8 mouse cellular contexts compared by ENCODE assay signal in the genomic region with DNA sequence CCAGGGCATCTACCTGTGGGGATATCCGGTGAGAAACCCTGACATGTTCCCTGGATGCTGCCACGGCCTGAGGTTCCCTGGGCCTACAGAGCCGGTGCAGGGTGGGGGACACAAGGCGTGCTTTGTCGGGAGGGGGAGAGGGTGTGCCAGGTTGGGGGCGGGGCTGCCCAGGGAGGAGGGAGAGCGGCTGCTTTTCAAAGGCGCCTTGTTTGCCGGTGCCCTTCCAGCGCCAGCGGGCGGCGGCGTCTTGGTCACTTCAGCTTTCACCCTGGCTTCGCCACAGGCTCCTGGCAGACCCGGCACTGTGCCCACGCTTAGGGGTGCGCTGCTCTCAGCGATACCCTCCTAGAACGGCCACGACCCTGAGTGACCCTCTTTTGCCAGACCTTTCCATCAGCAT. TPM values are rescaled to one million over a fixed set of nuclear protein-coding genes. Genes with fewer than 3 reads are reported as not detected.
DNase-seq lines count a peak whose midpoint lies in the region; ATAC-seq and TF ChIP-seq lines count a peak whose summit lies in the region.

No protein-coding gene starts in this region.

- 11% methylated on average over 20 of the region's 21 CpGs for WGBS in kidney, embryonic 16.5 days
- 8% methylated on average over 19 of the region's 21 CpGs for WGBS in forebrain, embryonic 15.5 days
- 8% methylated on average over 20 of the region's 21 CpGs for WGBS in neural tube, embryonic 12.5 days

- no peak overlapping the region for H3K27ac ChIP-seq in kidney, embryonic 16.5 days (ENCODE audit: low read length)
- 0 out of 2 replicates have a peak overlapping the region, but pooled peaks have one; percentile 11 for H3K27ac ChIP-seq in forebrain, embryonic 15.5 days (replicated peaks)
- H3K27ac ChIP-seq in left cerebral cortex, adult 2 months, result peak overlapping the region; percentile 74
- H3K27ac ChIP-seq in neural tube, embryonic 12.5 days, result no peak overlapping the region; the same call in 1 of the 2 replicates

- peaks cover 41% of the 10 kb centered on the region for H3K36me3 ChIP-seq in kidney, embryonic 16.5 days (ENCODE audit: insufficient read depth, low read length)
- H3K36me3 ChIP-seq in forebrain, embryonic 15.5 days, result peaks cover 36% of the 10 kb centered on the region
- H3K36me3 ChIP-seq in neural tube, embryonic 12.5 days, result peaks cover 42% of the 10 kb centered on the region

- TF ChIP-seq CTCF in left cerebral cortex, adult 2 months (IDR thresholded peaks at IDR 0.05), result no peak

- peak overlapping the region; percentile 58 for H3K4me2 ChIP-seq in kidney, embryonic 16.5 days (replicated peaks; ENCODE audit: low read depth, low read length)
- peak overlapping the region; percentile 66 for H3K4me2 ChIP-seq in forebrain, embryonic 15.5 days (replicated peaks)
- peak overlapping the region; percentile 65 for H3K4me2 ChIP-seq in neural tube, embryonic 12.5 days (replicated peaks)

- DNase-seq in kidney, adult 11 months, result no peak
- DNase-seq in cerebellum, postnatal 10 days, result peak; percentile 61 to 76
- DNase-seq in left cerebral cortex, adult 2 months (ENCODE audit: extremely low spot score in 1 of 2, low spot score in 2 of 2), result peak in 1 of 2 experiments; percentile 68
- DNase-seq in natural killer cell, adult 2 months (ENCODE audit: low spot score in 2 of 2), result no peak
- DNase-seq in adrenal gland, postnatal 25 days, result no peak

- H3K9ac ChIP-seq in kidney, embryonic 16.5 days (replicated peaks; ENCODE audit: low read length), result peak overlapping the region; percentile 50; the same call in 1 of the 2 replicates
- H3K9ac ChIP-seq in forebrain, embryonic 15.5 days (replicated peaks), result peak overlapping the region; percentile 33
- H3K9ac ChIP-seq in neural tube, embryonic 12.5 days, result peak overlapping the region; percentile 52

- intact Hi-C loops in left cerebral cortex, adult 2 months (cut with DNase I), result no loop called here

- no peak for ATAC-seq in kidney, embryonic 16.5 days (ENCODE audit: low FRiP score, low TSS enrichment)
- peak; percentile 41 for ATAC-seq in forebrain, embryonic 15.5 days (replicated peaks)
- peak; percentile 38; the same call in 1 of the 2 replicates for ATAC-seq in neural tube, embryonic 12.5 days (ENCODE audit: low FRiP score, low read depth)

- H3K9me3 ChIP-seq in kidney, embryonic 16.5 days (ENCODE audit: low read length), result no peaks in the 10 kb centered on the region
- no peaks in the 10 kb centered on the region for H3K9me3 ChIP-seq in forebrain, embryonic 15.5 days
- no peaks in the 10 kb centered on the region for H3K9me3 ChIP-seq in neural tube, embryonic 12.5 days

- peak overlapping the region; percentile 27 for H3K4me3 ChIP-seq in kidney, embryonic 16.5 days (ENCODE audit: low read length)
- peak overlapping the region; percentile 30 for H3K4me3 ChIP-seq in forebrain, embryonic 15.5 days
- peak overlapping the region; percentile 32 for H3K4me3 ChIP-seq in left cerebral cortex, adult 2 months
- H3K4me3 ChIP-seq in neural tube, embryonic 12.5 days, result peak overlapping the region; percentile 23; the same call in 1 of the 2 replicates

- peaks cover 34% of the 10 kb centered on the region for H3K4me1 ChIP-seq in kidney, embryonic 16.5 days (ENCODE audit: insufficient read depth, low read length)
- peaks cover 31% of the 10 kb centered on the region for H3K4me1 ChIP-seq in forebrain, embryonic 15.5 days
- peaks cover 41% of the 10 kb centered on the region for H3K4me1 ChIP-seq in neural tube, embryonic 12.5 days

- 0 out of 2 replicates have a peak, but pooled peaks cover 3% of the 10 kb centered on the region for H3K27me3 ChIP-seq in kidney, embryonic 16.5 days (ENCODE audit: insufficient read depth, low read length)
- no peaks in the 10 kb centered on the region for H3K27me3 ChIP-seq in forebrain, embryonic 15.5 days
- H3K27me3 ChIP-seq in neural tube, embryonic 12.5 days (replicated peaks), result no peaks in the 10 kb centered on the region

RNA-seq across cellular contexts. Expression of gene Col11a2, which starts 0.8 kb away (rescaled TPM):
- polyA plus RNA-seq in kidney, embryonic 16.5 days (2015; fragmentation: Nextera tagmentation; extraction: Ambion mirVana), result 3.2 and 3.7 TPM in 2 replicates
- 2.0 and 2.1 TPM in 2 replicates for polyA plus RNA-seq in forebrain, embryonic 15.5 days (2015; fragmentation: Nextera tagmentation; extraction: Ambion mirVana)
- total RNA-seq in left cerebral cortex, adult 2 months (2021), result 10 to 100 TPM; 11.3 to 15.2 TPM
- polyA plus RNA-seq in neural tube, embryonic 12.5 days (2016; fragmentation: Nextera tagmentation; extraction: Ambion mirVana), result 5.7 and 6.3 TPM in 2 replicates
- total RNA-seq in adrenal gland, postnatal 25 days (2021), result 0.91 and 3.0 TPM in 2 replicates

RNA-seq across cellular contexts. Expression of gene Rxrb, which starts 6.8 kb away (rescaled TPM):
- polyA plus RNA-seq in kidney, embryonic 16.5 days (2015; fragmentation: Nextera tagmentation; extraction: Ambion mirVana), result 52.7 and 56.7 TPM in 2 replicates
- 58.2 and 64.5 TPM in 2 replicates for polyA plus RNA-seq in forebrain, embryonic 15.5 days (2015; fragmentation: Nextera tagmentation; extraction: Ambion mirVana)
- total RNA-seq in left cerebral cortex, adult 2 months (2021), result 10 to 100 TPM; 84.7 to 86.2 TPM
- 65.2 and 69.1 TPM in 2 replicates for polyA plus RNA-seq in neural tube, embryonic 12.5 days (2016; fragmentation: Nextera tagmentation; extraction: Ambion mirVana)
- total RNA-seq in adrenal gland, postnatal 25 days (2021), result 66.8 and 71.0 TPM in 2 replicates

RNA-seq across cellular contexts. Expression of gene Slc39a7, which starts 7.0 kb away (rescaled TPM):
- 227 and 231 TPM in 2 replicates for polyA plus RNA-seq in kidney, embryonic 16.5 days (2015; fragmentation: Nextera tagmentation; extraction: Ambion mirVana)
- 148 and 156 TPM in 2 replicates for polyA plus RNA-seq in forebrain, embryonic 15.5 days (2015; fragmentation: Nextera tagmentation; extraction: Ambion mirVana)
- total RNA-seq in left cerebral cortex, adult 2 months (2021), result 100 to 1,000 TPM in 1 of 2 experiments, 10 to 100 TPM in 1; 98.6 to 104 TPM
- 172 and 173 TPM in 2 replicates for polyA plus RNA-seq in neural tube, embryonic 12.5 days (2016; fragmentation: Nextera tagmentation; extraction: Ambion mirVana)
- total RNA-seq in adrenal gland, postnatal 25 days (2021), result 149 and 162 TPM in 2 replicates

RNA-seq across cellular contexts. Expression of gene H2-Ke6, which starts 10.6 kb away (rescaled TPM):
- polyA plus RNA-seq in kidney, embryonic 16.5 days (2015; fragmentation: Nextera tagmentation; extraction: Ambion mirVana), result 52.9 and 54.0 TPM in 2 replicates
- polyA plus RNA-seq in forebrain, embryonic 15.5 days (2015; fragmentation: Nextera tagmentation; extraction: Ambion mirVana), result 64.4 and 74.3 TPM in 2 replicates
- 10 to 100 TPM; 34.4 to 41.2 TPM for total RNA-seq in left cerebral cortex, adult 2 months (2021)
- polyA plus RNA-seq in neural tube, embryonic 12.5 days (2016; fragmentation: Nextera tagmentation; extraction: Ambion mirVana), result 61.3 and 70.6 TPM in 2 replicates
- total RNA-seq in adrenal gland, postnatal 25 days (2021), result 239 TPM in 2 replicates

RNA-seq across cellular contexts. Expression of gene Ring1, which starts 14.0 kb away (rescaled TPM):
- 14.7 and 18.7 TPM in 2 replicates for polyA plus RNA-seq in kidney, embryonic 16.5 days (2015; fragmentation: Nextera tagmentation; extraction: Ambion mirVana)
- polyA plus RNA-seq in forebrain, embryonic 15.5 days (2015; fragmentation: Nextera tagmentation; extraction: Ambion mirVana), result 21.9 and 22.9 TPM in 2 replicates
- 10 to 100 TPM; 34.8 to 44.9 TPM for total RNA-seq in left cerebral cortex, adult 2 months (2021)
- polyA plus RNA-seq in neural tube, embryonic 12.5 days (2016; fragmentation: Nextera tagmentation; extraction: Ambion mirVana), result 25.9 and 30.7 TPM in 2 replicates
- 50.8 and 66.2 TPM in 2 replicates for total RNA-seq in adrenal gland, postnatal 25 days (2021)

Comparison
In these comparisons a context has a peak if more than half of its experiments do, and no peak if none do; other contexts are left out.
1. H3K27ac ChIP-seq: peak in forebrain, embryonic 15.5 days (single experiment) and left cerebral cortex, adult 2 months (single experiment); none in kidney, embryonic 16.5 days (single experiment) and neural tube, embryonic 12.5 days (single experiment).
2. DNase-seq: peak in cerebellum, postnatal 10 days (2 of 2); none in kidney, adult 11 months (single experiment), natural killer cell, adult 2 months (0 of 2) and adrenal gland, postnatal 25 days (single experiment).
3. Peak in every context shown above with its lines, with median percentiles within 50 percentile points of each other: H3K4me2 ChIP-seq, H3K4me3 ChIP-seq and H3K9ac ChIP-seq.